Mouse (Mus musculus): ENCODE measurements around the gene Daam1. TPM values are rescaled to one million over a fixed set of nuclear protein-coding genes. Genes with fewer than 3 reads are reported as not detected.

The Daam1 gene
- polyA plus RNA-seq, 1 experiment from 2014 or later: 11.2 TPM

DNA sequence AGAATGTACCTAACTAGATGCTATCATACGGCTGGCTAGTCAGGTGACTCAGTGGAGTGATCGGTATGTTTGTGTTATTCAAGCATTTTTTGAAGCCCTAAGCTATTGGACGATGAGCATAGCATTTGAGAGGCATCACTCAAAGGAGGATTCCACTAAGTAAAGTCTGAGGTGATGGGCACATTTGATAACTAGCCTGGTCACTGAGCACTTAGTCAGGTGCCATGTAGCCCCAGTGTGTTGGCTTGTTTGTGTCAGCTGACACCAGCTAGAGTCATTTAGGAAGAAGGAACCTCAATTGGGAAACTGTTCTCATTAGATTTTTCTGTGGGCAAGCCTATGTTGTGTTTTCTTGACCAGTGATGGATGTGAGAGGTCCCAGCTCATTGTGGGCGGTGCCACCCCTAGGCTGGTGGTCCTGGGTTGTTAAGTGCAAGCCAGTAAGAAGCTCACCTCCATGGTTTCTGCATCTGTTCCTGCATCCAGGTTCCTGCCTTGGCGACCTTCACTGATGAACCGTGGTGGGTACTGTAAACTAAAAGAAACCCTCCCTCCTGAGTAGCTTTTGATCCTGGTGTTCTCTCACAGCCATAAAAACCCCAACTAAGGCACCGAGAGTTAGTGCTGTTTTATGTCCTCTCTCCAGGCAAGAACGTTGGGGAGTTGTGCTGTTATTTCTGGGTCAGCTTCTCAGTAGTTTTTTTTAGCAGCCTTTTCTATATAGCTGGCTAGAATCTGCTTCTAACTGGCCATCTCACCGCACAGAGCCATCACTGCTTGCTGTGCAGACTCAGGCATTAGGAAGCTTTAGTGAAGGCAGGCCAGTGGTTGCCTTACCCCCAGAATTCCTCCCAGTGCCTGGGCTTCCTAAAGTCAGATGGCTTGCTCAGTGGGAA, 36.7 kb downstream of the Daam1 start:
- no peak for ATAC-seq
- no peak overlapping the region for H3K9ac ChIP-seq
- H3K9me3 ChIP-seq (replicated peaks): no peaks in the 10 kb centered on the region
- H3K4me3 ChIP-seq: no peak overlapping the region
- no peaks in the 10 kb centered on the region for H3K27me3 ChIP-seq (replicated peaks)
- peaks cover 55% of the 10 kb centered on the region for H3K4me1 ChIP-seq
- H3K27ac ChIP-seq: no peak overlapping the region
- 77% methylated on average over 9 of the region's 9 CpGs for WGBS (ENCODE audit: insufficient replicate concordance)
- H3K4me2 ChIP-seq: no peak overlapping the region
- H3K36me3 ChIP-seq: peaks cover 16% of the 10 kb centered on the region; the same call in 1 of the 2 replicates

DNA sequence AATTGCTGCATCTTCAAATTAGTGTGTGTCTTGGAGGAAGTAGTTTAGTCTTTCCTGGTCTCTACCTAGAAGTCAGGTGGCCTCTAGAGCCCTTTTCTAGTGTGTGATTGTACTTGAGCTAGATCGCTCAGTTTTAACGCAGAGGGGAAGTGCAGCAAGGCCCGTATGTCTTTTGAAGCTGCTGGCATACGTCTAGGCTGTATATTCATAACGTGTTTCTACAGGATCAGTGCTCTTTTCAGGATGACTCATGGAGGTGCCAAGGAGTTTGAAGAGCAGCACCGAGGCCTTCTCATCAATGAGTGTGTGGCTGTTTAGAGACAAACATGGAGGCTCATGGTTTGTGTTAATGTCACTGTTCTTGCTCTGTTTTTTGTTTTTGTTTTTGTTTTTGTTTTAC, 39.8 kb downstream of the Daam1 start:
- Histone ChIP-seq H3K9ac (no peak overlapping the region), H3K27ac (peak overlapping the region; percentile 22; the same call in 1 of the 2 replicates), H3K27me3 (replicated peaks) (no peaks in the 10 kb centered on the region), H3K4me1 (peaks cover 54% of the 10 kb centered on the region), H3K9me3 (replicated peaks) (no peaks in the 10 kb centered on the region), H3K4me2 (no peak overlapping the region), H3K36me3 (peaks cover 10% of the 10 kb centered on the region; the same call in 1 of the 2 replicates), H3K4me3 (no peak overlapping the region)
- ATAC-seq: no peak
- 84% methylated on average over 6 of the region's 6 CpGs for WGBS (ENCODE audit: insufficient replicate concordance)

DNA sequence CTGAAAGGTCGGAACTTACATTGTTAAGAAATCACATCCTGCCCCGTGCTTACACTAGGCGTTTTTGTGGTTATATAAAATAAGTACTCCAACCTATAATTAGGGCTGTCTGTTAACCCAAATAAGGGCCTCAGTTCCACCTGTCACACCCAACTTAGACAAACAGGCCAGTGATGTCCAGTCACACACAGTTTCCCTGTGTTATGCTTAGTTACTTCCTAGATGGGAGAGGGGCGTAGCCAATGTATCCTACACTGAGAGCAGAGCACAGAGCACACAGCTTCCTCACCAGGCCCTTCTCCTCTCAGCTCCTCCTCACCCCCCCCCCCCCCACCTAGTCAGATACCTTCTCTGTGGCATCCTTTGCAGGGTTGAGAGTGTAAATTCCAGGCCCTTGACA, 41.5 kb downstream of the Daam1 start:
- no peaks in the 10 kb centered on the region for H3K27me3 ChIP-seq (replicated peaks)
- ATAC-seq: no peak
- peaks cover 57% of the 10 kb centered on the region for H3K4me1 ChIP-seq
- H3K4me3 ChIP-seq: no peak overlapping the region
- H3K27ac ChIP-seq: no peak overlapping the region
- 84% methylated on average over 4 of the region's 4 CpGs for WGBS (ENCODE audit: insufficient replicate concordance)
- peaks cover 10% of the 10 kb centered on the region; the same call in 1 of the 2 replicates for H3K36me3 ChIP-seq
- no peak overlapping the region for H3K4me2 ChIP-seq
- no peak overlapping the region for H3K9ac ChIP-seq
- H3K9me3 ChIP-seq (replicated peaks): no peaks in the 10 kb centered on the region

DNA sequence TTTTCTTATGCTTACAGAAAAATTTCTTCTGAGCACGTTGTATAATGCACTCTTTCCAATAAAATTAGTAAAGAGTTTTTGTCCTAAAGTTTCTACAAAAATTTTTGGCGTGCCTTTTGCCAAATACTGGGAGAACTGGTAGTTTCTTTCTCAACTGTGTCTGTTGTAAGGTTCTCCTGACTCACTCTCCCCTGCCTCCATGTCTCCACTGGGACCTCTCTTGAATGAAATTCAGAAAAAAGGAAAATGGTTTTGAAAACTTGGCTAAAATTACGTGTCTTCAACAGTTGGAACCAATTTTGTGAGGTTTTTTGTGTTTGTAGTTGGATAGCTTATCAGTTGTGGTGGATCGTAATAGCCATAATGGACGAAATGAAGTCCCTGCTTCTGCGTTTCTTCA, 43.7 kb downstream of the Daam1 start:
- peaks cover 56% of the 10 kb centered on the region for H3K4me1 ChIP-seq

DNA sequence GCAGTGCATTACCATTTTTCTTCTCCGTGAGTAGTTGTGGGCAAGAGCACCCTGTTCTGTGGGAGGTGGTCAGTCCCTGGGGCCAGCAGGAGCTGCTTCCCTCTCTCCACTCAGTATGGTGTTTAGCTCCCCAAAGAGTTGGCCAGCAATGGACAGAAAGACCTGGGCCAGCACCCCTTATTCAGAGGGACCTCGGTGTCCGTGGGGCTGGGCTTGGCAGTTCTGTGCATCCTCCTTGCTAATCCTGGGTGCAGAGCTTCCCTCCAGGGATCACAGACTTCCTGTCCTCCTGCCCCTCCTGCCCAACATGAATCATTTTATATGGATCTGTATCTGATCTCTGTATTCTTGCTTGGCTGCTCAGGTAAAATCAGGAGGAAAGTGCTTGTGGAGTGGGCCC, 44.1 kb downstream of the Daam1 start:
- Histone ChIP-seq H3K4me1 (peaks cover 55% of the 10 kb centered on the region), H3K36me3 (peaks cover 10% of the 10 kb centered on the region; the same call in 1 of the 2 replicates), H3K4me3 (no peak overlapping the region), H3K9me3 (replicated peaks) (no peaks in the 10 kb centered on the region), H3K27me3 (replicated peaks) (no peaks in the 10 kb centered on the region), H3K27ac (peak overlapping the region; percentile 41; the same call in 1 of the 2 replicates), H3K9ac (no peak overlapping the region), H3K4me2 (no peak overlapping the region)
- ATAC-seq: no peak
- 78% methylated on average over 3 of the region's 3 CpGs for WGBS (ENCODE audit: insufficient replicate concordance)

More for the DNA sequence above, 43.7 kb downstream of the Daam1 start:
- no peak overlapping the region for H3K4me3 ChIP-seq
- no peak overlapping the region for H3K4me2 ChIP-seq
- ATAC-seq: no peak
- H3K36me3 ChIP-seq: peaks cover 10% of the 10 kb centered on the region; the same call in 1 of the 2 replicates
- no peaks in the 10 kb centered on the region for H3K27me3 ChIP-seq (replicated peaks)
- H3K9me3 ChIP-seq (replicated peaks): no peaks in the 10 kb centered on the region
- WGBS (ENCODE audit: insufficient replicate concordance): 77% methylated on average over 6 of the region's 6 CpGs
- no peak overlapping the region for H3K9ac ChIP-seq
- H3K27ac ChIP-seq: 0 out of 2 replicates have a peak overlapping the region, but pooled peaks have one; percentile 41

DNA sequence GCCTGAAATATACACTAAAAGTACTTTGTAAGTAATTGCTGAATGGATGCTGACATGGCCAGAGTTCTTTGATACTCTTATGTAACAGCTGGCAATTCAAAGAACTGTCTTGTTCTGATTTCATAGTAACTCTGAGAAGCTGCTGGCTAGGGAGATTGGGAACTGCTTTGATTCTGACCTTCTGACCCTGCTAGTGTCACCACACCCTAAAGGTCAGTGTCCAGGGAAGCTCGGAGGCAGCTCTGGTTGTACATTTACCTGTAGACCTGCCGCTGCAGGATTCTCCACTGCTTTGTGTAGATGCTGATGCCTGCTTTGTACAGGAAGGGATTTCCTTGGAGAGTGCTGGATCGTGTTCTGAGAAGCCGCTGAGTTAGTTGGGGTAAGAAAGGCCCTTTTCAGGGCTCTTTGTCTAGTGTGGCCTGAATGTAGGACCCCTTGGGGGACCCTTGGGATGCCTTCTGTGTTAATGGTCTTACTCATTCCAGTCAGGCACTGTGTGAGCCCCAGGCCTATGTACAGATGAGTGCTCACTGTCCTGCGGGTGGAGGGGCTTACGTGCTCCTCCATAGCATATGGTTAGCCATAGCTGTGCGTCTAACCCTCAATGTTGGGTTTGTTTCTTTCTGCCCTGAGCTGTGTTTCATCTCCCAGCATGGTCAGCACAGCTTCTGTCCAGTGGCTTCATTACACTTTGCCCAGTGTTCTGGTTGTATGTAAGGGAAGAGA, 45.0 kb downstream of the Daam1 start:
- H3K27me3 ChIP-seq (replicated peaks): no peaks in the 10 kb centered on the region
- H3K4me3 ChIP-seq: peak overlapping the region; percentile 5; the same call in 1 of the 2 replicates
- peak overlapping the region; percentile 29 for H3K4me2 ChIP-seq
- peak; percentile 48 for ATAC-seq
- WGBS (ENCODE audit: insufficient replicate concordance): 78% methylated on average over 7 of the region's 7 CpGs
- H3K9me3 ChIP-seq (replicated peaks): no peaks in the 10 kb centered on the region
- peaks cover 5% of the 10 kb centered on the region; the same call in 1 of the 2 replicates for H3K36me3 ChIP-seq
- H3K9ac ChIP-seq: no peak overlapping the region
- peak overlapping the region; percentile 5 for H3K27ac ChIP-seq
- peaks cover 55% of the 10 kb centered on the region for H3K4me1 ChIP-seq

DNA sequence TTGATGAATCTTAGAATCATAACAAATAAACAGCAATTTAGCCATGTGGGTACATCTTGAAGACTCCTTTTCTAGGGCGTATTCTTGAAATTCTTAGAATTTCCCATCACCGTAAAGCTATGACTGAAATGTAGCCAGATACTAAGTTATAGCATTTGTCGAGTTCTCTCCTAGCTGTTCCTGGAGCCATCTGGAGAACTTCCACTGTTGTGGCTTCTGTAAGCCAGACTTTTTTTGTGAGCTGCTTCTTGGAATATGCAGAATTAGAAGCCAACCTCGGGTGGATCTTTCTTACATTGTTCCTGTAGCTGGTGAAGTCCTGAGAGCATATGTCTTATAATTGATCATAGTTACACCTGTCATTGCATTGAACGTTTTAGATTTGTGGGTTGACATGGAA, 50.1 kb downstream of the Daam1 start:
- no peak overlapping the region for H3K9ac ChIP-seq
- 79% methylated on average over 5 of the region's 5 CpGs for WGBS (ENCODE audit: insufficient replicate concordance)
- H3K27me3 ChIP-seq (replicated peaks): no peaks in the 10 kb centered on the region
- H3K9me3 ChIP-seq (replicated peaks): no peaks in the 10 kb centered on the region
- no peak for ATAC-seq
- peaks cover 77% of the 10 kb centered on the region for H3K4me1 ChIP-seq
- no peak overlapping the region for H3K27ac ChIP-seq
- H3K36me3 ChIP-seq: peaks cover 9% of the 10 kb centered on the region
- no peak overlapping the region for H3K4me3 ChIP-seq
- H3K4me2 ChIP-seq: no peak overlapping the region

DNA sequence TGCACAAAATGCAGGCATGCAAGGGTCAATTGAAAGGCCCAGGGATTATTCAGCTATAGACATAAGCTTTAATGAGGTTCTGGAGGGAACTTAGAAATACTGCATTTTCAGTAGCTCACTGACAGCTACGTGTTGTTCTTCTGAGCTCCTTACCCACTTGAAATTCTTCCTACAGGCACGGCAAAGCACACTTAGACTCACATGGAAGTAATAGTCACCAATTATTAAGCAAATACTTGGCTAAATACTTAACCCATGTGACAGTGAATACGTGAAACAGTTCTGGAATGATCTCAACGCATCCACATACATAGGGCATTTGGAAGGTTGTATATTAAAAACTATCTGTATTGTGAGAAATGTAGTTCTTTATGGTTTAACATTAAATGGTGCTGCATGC, 50.6 kb downstream of the Daam1 start:
- Histone ChIP-seq H3K9ac (no peak overlapping the region), H3K9me3 (replicated peaks) (no peaks in the 10 kb centered on the region), H3K4me3 (no peak overlapping the region), H3K36me3 (peaks cover 9% of the 10 kb centered on the region), H3K4me1 (peaks cover 79% of the 10 kb centered on the region), H3K27ac (no peak overlapping the region), H3K4me2 (no peak overlapping the region), H3K27me3 (replicated peaks) (no peaks in the 10 kb centered on the region)
- no peak for ATAC-seq
- WGBS (ENCODE audit: insufficient replicate concordance): 82% methylated on average over 4 of the region's 4 CpGs

DNA sequence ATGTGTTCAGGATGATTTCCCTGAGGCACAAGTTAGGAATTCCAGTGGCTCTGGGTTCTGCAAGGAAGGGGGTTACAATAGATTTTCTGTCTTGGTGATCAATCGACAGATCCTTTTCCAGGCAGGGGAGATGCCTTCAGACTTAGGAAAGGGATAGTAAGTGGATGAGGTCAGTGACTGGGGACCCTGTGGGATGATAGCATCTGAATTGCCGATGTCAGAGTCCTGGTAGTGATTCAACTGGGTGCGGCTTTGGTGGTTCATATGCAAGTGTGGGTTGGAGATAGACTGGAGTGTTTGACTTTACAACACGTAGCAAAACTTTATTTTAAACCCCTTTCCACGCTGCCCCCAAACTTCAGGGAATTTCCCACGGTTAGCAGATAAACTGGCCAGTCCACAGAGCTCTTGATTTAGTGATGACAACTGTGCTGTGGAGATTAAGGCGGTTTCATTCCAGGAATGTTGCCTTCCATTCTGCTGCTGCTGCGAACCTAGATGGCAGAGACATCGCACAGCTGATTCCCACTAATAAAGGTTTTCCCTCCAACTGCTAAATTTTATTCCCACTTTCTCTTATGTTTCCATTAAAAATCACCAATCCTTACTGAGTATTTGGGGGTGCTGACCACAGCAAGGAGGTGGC, 52.3 kb downstream of the Daam1 start:
- ATAC-seq: no peak
- Histone ChIP-seq H3K9me3 (replicated peaks) (no peaks in the 10 kb centered on the region), H3K4me3 (no peak overlapping the region), H3K4me1 (peaks cover 80% of the 10 kb centered on the region), H3K4me2 (no peak overlapping the region), H3K36me3 (peaks cover 9% of the 10 kb centered on the region), H3K27me3 (replicated peaks) (no peaks in the 10 kb centered on the region), H3K9ac (no peak overlapping the region), H3K27ac (no peak overlapping the region)
- WGBS (ENCODE audit: insufficient replicate concordance): 64% methylated on average over 9 of the region's 9 CpGs

DNA sequence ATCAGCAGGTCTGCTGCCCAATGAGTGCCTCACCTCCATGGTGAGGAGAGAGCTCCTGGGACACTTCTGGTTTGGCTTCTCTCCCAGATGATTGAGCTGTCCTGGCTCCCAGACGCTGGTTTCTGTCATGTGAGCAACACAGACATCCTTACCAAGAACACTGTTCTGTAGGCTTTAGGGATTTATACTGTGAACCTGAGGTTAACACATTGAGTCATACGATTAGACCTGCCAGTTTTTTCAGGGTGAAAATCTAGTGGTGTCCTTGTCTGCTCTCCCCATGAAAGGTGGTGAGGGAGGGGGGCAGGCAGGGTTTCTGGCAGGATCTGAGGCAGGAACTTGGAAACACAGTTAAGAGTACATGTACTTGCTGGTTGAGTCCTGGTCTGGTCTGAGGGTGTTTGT, 54.3 kb downstream of the Daam1 start:
- Histone ChIP-seq H3K36me3 (peaks cover 14% of the 10 kb centered on the region), H3K4me3 (no peak overlapping the region), H3K4me1 (peaks cover 98% of the 10 kb centered on the region), H3K9ac (no peak overlapping the region), H3K4me2 (no peak overlapping the region), H3K9me3 (replicated peaks) (no peaks in the 10 kb centered on the region), H3K27me3 (replicated peaks) (no peaks in the 10 kb centered on the region), H3K27ac (no peak overlapping the region)
- WGBS (ENCODE audit: insufficient replicate concordance): 68% methylated on average over 2 of the region's 2 CpGs
- no peak for ATAC-seq

DNA sequence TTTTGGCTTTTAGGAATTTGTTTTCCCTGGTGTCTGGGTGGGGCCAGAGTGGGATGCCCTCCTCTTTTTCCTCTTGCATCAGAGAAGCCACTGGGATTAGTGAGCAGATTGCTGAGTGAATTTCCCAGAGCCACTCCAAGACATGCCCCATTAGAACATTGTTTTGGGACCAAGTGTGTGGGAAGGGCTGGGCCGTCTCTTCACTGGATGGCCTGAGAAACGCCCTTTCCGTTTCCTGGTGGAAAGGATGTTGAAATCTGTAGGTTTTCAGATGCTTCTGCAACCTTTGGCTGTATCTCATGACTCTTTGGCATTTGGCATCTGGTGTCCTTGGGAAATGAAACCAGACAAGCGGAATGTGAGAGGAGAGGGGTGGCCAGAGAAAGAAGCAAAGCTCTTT, 54.8 kb downstream of the Daam1 start:
- H3K9ac ChIP-seq: no peak overlapping the region
- no peaks in the 10 kb centered on the region for H3K9me3 ChIP-seq (replicated peaks)
- no peak overlapping the region for H3K4me3 ChIP-seq
- H3K27me3 ChIP-seq (replicated peaks): no peaks in the 10 kb centered on the region
- peaks cover 98% of the 10 kb centered on the region for H3K4me1 ChIP-seq
- H3K27ac ChIP-seq: no peak overlapping the region
- WGBS (ENCODE audit: insufficient replicate concordance): 63% methylated on average over 4 of the region's 4 CpGs
- peaks cover 14% of the 10 kb centered on the region for H3K36me3 ChIP-seq
- ATAC-seq: no peak
- no peak overlapping the region for H3K4me2 ChIP-seq

DNA sequence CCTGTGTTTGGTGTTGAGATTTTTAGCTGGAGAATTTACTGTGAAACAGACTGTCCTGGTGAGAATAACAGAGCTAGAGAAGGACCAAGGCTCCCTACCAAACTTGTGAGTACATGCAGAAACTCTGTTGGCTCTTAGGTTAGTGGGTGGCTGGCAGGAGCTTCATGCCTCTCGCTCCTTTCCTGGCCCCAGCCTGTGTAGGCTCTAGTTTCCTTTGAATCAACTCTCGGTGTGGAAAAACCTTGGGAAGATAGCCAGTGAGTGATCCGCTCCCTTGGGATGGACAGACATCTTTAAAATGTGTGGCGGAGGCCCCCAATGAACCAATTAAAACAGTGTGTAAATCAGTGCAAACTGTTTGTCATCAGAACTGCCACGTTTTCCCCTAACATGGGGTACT, 55.5 kb downstream of the Daam1 start:
- no peak overlapping the region for H3K9ac ChIP-seq
- peaks cover 94% of the 10 kb centered on the region for H3K4me1 ChIP-seq
- no peak overlapping the region for H3K4me3 ChIP-seq
- no peaks in the 10 kb centered on the region for H3K27me3 ChIP-seq (replicated peaks)
- H3K4me2 ChIP-seq: no peak overlapping the region
- WGBS (ENCODE audit: insufficient replicate concordance): 75% methylated on average over 5 of the region's 5 CpGs
- H3K9me3 ChIP-seq (replicated peaks): no peaks in the 10 kb centered on the region
- no peak for ATAC-seq
- peaks cover 14% of the 10 kb centered on the region for H3K36me3 ChIP-seq
- no peak overlapping the region for H3K27ac ChIP-seq
